Mouse (Mus musculus) brain, embryonic 14.5 days (tissue): ENCODE data around the gene Clec16a. TPM values are rescaled to one million over a fixed set of nuclear protein-coding genes. Genes with fewer than 3 reads are reported as not detected.

Source experiments
- DNase-seq: peaks from one replicate; pipeline ENCODE4 v3.0.0-alpha.2; 2011; ENCODE audit warnings: low read depth
- CTCF ChIP-seq: fragments of 200-500 bp; IDR thresholded peaks from 2 replicates; pipeline ENCODE4 v1.5.1; 2012; ENCODE audit warnings: inconsistent platforms, mild to moderate bottlenecking, moderate library complexity, borderline replicate concordance; ENCODE audit not compliant: insufficient read depth, insufficient read length; ENCODE audit errors: extremely low read depth
- POLR2A ChIP-seq: fragments of 200-500 bp; IDR thresholded peaks from 2 replicates; pipeline ENCODE4 v1.6.1; 2012; ENCODE audit warnings: mild to moderate bottlenecking, inconsistent platforms, borderline replicate concordance; ENCODE audit not compliant: poor library complexity, insufficient read depth, insufficient read length, severe bottlenecking; ENCODE audit errors: extremely low read depth
- polyA plus RNA-seq: library from polyadenylated mRNA; depleted of rRNA; stranded (reverse); fragments of >200 nt; gene quantifications from 2 replicates; pipeline ENCODE4 v1.2.3, GENCODE M21; 2012

The Clec16a gene
- polyA plus RNA-seq, 1 experiment = 39.3 TPM

DNA sequence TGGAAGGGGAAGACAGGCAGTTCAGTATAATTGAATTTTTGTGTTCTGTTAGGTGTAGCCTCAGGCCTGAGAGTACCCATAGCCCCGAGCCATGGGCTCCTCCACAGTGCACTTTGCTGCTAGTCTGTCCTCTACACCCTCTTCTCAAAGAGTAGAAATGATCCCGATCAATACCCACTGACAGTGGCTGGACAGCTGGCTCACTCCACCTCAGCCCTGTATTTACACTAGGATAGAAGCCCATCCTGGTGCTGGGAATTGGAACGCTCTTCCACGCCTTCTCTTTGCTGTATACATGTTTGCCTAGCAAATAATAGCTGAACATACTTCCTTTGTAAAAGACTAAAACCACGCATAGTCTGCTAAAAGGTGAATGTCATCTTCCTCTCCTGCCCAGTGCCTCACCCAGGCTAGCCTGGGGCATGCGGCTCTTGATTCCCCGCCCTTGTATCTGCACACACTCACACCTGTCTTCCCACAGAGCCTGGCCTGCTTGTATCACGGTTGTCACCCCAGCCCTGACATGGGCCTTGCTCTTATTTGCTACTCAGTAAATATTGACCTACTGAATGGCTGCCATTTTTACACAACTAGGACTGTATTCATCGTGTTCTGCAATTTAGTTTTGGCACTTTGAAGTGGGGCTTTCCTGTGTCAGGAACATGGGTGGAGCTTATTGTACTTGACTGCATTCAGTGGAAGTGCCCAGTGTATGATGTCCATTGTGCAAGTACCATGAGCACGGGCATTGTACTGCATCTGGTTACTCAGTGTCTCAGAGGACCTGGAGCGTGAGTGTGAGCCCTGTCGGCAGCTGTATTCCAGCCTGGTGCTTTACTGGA, 119.0 kb downstream of the Clec16a start:
- DNase-seq = no peak
- TF ChIP-seq POLR2A = no peak
- TF ChIP-seq CTCF = no peak

GRCm38 (mm10) chr16:10664921-10665894, 120.1 kb downstream of the Clec16a start:
- TF ChIP-seq CTCF (peak; percentile 51), POLR2A (no peak)
- peak; percentile 51 for DNase-seq

GRCm38 (mm10) chr16:10666766-10667165, 121.6 kb downstream of the Clec16a start:
- TF ChIP-seq CTCF (no peak), POLR2A (no peak)
- no peak for DNase-seq

- no peak for DNase-seq
- no peak for TF ChIP-seq CTCF
- no peak for TF ChIP-seq POLR2A
Measured at GRCm38 (mm10) chr16:10668453-10668852, 123.3 kb downstream of the Clec16a start.

DNA sequence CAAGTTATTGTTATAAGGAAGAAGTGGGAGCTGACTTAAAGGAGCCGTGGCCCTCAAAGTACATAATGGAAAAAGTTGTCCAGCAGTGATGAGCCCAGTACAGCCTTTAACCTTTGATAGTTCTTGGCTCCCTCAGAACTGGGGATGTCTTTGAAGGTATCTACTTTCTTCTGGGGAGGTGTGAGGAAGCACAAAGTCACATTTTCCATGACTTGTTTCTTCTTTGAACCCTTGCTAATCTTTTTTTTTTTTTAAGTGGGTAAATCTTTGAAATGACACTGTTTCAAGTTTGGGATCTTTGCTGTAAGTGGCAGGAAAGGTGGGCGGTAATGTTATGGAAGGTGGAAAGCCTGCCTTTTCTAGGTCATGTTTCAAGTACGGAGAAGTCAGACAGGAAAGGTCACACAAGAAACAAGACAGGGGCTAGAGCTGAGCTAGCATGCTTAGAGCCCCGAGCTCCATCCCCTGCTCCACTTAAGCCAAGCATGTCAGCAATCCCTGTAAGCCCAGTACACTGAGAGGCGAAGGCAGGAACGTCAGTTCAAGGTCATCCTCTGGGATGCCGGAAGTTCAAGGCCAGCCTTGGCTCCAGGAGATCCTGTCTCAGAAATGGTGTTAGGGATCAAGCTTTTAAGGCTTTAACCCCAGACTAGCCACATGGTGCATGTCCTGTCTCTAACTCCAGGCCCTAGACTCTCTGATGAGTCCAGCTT, 124.0 kb downstream of the Clec16a start:
- TF ChIP-seq POLR2A = no peak
- TF ChIP-seq CTCF = no peak
- no peak for DNase-seq

- TF ChIP-seq CTCF = no peak
- TF ChIP-seq POLR2A = no peak
- DNase-seq = no peak
Measured at GRCm38 (mm10) chr16:10669936-10670335, 124.8 kb downstream of the Clec16a start.

DNA sequence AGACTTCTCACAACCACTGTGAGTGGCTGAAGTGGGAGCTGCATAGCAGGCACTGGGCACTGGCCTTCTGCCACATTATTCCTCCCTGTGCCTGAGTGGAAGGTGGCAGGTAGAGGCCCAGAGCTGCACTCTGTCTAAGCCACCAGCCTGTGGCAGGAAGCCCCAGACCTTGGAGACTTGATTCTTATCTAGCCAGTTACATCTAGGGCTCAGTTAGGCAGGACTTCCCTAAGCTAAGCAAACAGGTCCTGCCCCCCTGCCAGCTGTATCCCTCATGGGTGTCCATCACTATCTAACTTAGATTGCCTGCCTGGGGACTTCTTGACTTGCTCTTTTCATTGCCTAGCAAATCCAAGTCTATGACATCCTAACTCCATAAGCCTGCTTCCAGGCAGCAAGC, 127.4 kb downstream of the Clec16a start:
- DNase-seq = no peak
- TF ChIP-seq CTCF = no peak
- TF ChIP-seq POLR2A = no peak

DNA sequence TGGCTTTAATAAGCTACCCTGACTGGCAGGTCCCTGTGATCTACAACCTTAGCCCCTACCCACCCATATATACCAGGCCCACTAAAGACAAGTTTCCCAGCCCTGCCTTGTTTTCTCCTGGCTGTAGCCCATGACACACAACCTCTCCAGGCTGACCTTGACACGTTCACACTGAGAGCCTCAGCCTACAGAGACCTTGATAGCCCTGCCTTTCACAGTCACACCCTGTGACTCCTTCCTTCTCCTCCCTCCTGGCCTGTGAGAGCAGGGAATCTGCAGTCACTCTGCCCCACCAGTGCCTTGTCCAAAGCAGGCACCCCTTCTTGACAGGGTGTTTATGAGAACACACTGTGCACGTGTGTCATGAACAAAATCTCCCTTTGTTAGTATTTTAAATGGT, 128.9 kb downstream of the Clec16a start:
- DNase-seq = no peak
- no peak for TF ChIP-seq CTCF
- TF ChIP-seq POLR2A = no peak

DNA sequence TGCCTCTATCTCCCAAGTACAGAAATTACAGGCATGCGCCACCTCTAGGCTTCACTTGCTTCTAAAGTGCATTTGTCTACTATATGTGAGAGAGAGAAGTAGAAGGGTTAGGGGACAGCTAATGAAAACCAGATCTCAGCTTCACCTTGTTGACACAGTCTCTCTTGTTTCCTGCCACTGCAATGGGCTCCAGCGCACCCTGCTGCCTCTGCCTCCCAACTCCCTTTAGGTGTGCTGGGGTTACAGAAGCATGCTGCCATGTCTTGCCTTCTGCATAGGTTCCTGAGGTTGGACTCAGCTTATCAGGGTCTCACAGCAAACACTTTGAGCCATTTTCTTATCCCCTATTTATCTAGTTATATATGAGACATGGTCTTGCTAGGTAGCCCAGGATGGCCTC, 129.8 kb downstream of the Clec16a start:
- TF ChIP-seq POLR2A = no peak
- TF ChIP-seq CTCF = no peak
- no peak for DNase-seq

- no peak for DNase-seq
- no peak for TF ChIP-seq POLR2A
- TF ChIP-seq CTCF = no peak
Measured at GRCm38 (mm10) chr16:10675612-10676011, 130.5 kb downstream of the Clec16a start.
